In genomic region chr12:92302951-92303591, GRCm38 (mm10) we compare ENCODE assay signal across 7 mouse cellular contexts.
A peak's percentile ranks its signal among the peaks of the same experiment; 100 is the strongest.
DNase-seq lines count a peak whose midpoint lies in the region; ATAC-seq and TF ChIP-seq lines count a peak whose summit lies in the region.

No protein-coding gene starts in this region.

- no peaks in the 10 kb centered on the region for H3K9me3 ChIP-seq in G1E (replicated peaks)
- no peaks in the 10 kb centered on the region for H3K9me3 ChIP-seq in hindbrain, embryonic 14.5 days (ENCODE audit: control insufficient read depth, low read length)

- TF ChIP-seq CTCF in G1E (IDR thresholded peaks at IDR 0.05; ENCODE audit: low read depth, low read length) = no peak

- no peaks in the 10 kb centered on the region for H3K27me3 ChIP-seq in G1E (ENCODE audit: insufficient read depth, low read length)
- H3K27me3 ChIP-seq in hindbrain, embryonic 14.5 days (ENCODE audit: control insufficient read depth, insufficient read depth, low read length) = no peaks in the 10 kb centered on the region

- H3K27ac ChIP-seq in hindbrain, embryonic 14.5 days = no peak overlapping the region

- 14% methylated on average over 14 of the region's 14 CpGs for WGBS in hindbrain, embryonic 14.5 days

- no peak overlapping the region for H3K9ac ChIP-seq in hindbrain, embryonic 14.5 days

- H3K36me3 ChIP-seq in G1E (replicated peaks) = no peaks in the 10 kb centered on the region
- no peaks in the 10 kb centered on the region for H3K36me3 ChIP-seq in hindbrain, embryonic 14.5 days (replicated peaks; ENCODE audit: control insufficient read depth, insufficient read depth)

- H3K4me2 ChIP-seq in hindbrain, embryonic 14.5 days (replicated peaks) = peak overlapping the region; percentile 37

- no peaks in the 10 kb centered on the region for H3K4me1 ChIP-seq in G1E (ENCODE audit: insufficient read depth, low read depth, low read length)
- H3K4me1 ChIP-seq in hindbrain, embryonic 14.5 days (replicated peaks; ENCODE audit: control insufficient read depth, insufficient read depth, low read length) = 0 out of 2 replicates have a peak, but pooled peaks cover 5% of the 10 kb centered on the region

- ATAC-seq in G1E (ENCODE audit: extremely low read depth, insufficient number of reproducible peaks, low FRiP score, poor library complexity, severe bottlenecking) = no peak
- peak; percentile 82 for ATAC-seq in hindbrain, embryonic 14.5 days (ENCODE audit: low FRiP score)
- peak; percentile 71 for ATAC-seq in megakaryocyte-erythroid progenitor cell, adult 5-6 weeks (replicated peaks; ENCODE audit: low FRiP score, low TSS enrichment, poor library complexity, severe bottlenecking)

- H3K4me3 ChIP-seq in G1E (ENCODE audit: low read depth, low read length) = no peak overlapping the region
- H3K4me3 ChIP-seq in hindbrain, embryonic 14.5 days (replicated peaks; ENCODE audit: low read length) = no peak overlapping the region

- peak; percentile 3 for DNase-seq in G1E (ENCODE audit: low spot score)
- peak; percentile 72 for DNase-seq in adrenal gland, postnatal 14 days
- DNase-seq in embryo, embryonic 9.5 days (ENCODE audit: extremely low spot score) = peak; percentile 80
- DNase-seq in hindbrain, embryonic 14.5 days (ENCODE audit: low spot score) = peak; percentile 93
- DNase-seq in layer of hippocampus, postnatal 25 days (ENCODE audit: extremely low spot score in 1 of 2, low spot score in 1 of 2) = peak; percentile 63 to 78
- DNase-seq in right cerebral cortex, postnatal 14 days = peak; percentile 83

Comparison
In these comparisons a context has a peak if more than half of its experiments do, and no peak if none do; other contexts are left out.
1. DNase-seq: peak in every context shown above with its lines; median percentile 93 in hindbrain, embryonic 14.5 days; 83 in right cerebral cortex, postnatal 14 days; 80 in embryo, embryonic 9.5 days; 72 in adrenal gland, postnatal 14 days; 70 in layer of hippocampus, postnatal 25 days; 3 in G1E.